In the genomic region with DNA sequence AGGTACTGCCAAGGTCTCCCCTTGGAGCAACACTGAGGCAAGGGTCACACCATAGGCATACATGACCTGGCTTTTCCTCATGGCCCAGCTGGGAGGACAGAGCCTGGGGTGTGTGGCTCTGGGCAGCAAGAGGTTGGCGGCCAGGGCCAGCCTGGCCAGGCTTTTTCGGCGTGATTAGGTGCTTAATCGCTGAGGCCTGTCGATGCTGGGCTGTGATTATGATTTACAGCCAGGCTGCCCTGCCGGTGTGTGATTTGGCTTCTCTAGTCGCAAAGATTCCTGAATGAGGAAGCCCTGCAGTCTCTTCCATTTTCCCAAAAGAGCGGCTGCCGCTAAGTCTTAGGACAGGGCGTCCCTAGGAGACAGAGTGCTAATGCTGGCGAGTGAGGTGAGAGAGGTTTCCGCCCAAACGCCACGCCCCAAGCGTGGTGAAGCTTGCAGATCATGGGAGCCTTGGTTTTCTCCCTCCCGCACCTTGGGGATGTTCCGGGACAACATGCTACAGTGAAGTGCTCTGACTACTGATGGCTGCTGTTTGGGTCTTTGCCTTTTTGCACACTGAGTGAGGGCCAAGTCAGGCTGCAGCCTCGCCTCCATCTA, we compare ENCODE assay signal across 11 mouse cellular contexts. TPM values are rescaled to one million over a fixed set of nuclear protein-coding genes. Genes with fewer than 3 reads are reported as not detected.
DNase-seq lines count a peak whose midpoint lies in the region; ATAC-seq and TF ChIP-seq lines count a peak whose summit lies in the region.
"Had no signal": no experiment of that assay in that cellular context is flagged by ENCODE, and none has a peak within 500 bp of the region (broad histone marks: within the 10 kb centered on the region; RNA-seq: fewer than 3 reads in every experiment).

No protein-coding gene starts in this region.

- no peak for TF ChIP-seq POLR2A in heart, adult 2 months (IDR thresholded peaks at IDR 0.05; ENCODE audit: insufficient read depth, low read depth, low read length)

- no peak for DNase-seq in heart, adult 2 months
- DNase-seq in R1 (ENCODE audit: low read depth, low spot score), result peak; percentile 70
- DNase-seq in forebrain, embryonic 14.5 days (ENCODE audit: low spot score), result no peak
- DNase-seq in spleen, postnatal 4 days (ENCODE audit: low spot score in 2 of 2), result no peak
- DNase-seq in layer of hippocampus, adult 2 months (ENCODE audit: low spot score in 2 of 2), result no peak
- no peak for DNase-seq in layer of hippocampus, adult 8-10 months (ENCODE audit: low spot score in 2 of 2)
- DNase-seq: gastrocnemius, postnatal 14 days; right cerebral cortex, postnatal 4 days had no signal

- no peak for TF ChIP-seq EP300 in heart, adult 2 months (IDR thresholded peaks at IDR 0.05; ENCODE audit: insufficient read depth, low read depth, low read length)

- no peak overlapping the region for H3K27ac ChIP-seq in heart, embryonic 12.5 days (ENCODE audit: poor library complexity, severe bottlenecking)
- H3K27ac ChIP-seq in heart, adult 2 months, result no peak overlapping the region
- H3K27ac ChIP-seq in forebrain, embryonic 14.5 days (ENCODE audit: low read depth, low read length), result no peak overlapping the region
- H3K27ac ChIP-seq in limb, embryonic 15.5 days, result no peak overlapping the region
- no peak overlapping the region for H3K27ac ChIP-seq in layer of hippocampus, adult 2 months

- H3K9ac ChIP-seq in heart, embryonic 12.5 days, result peak overlapping the region; percentile 48; the same call in 1 of the 2 replicates
- no peak overlapping the region for H3K9ac ChIP-seq in heart, adult 2 months (ENCODE audit: low read depth, low read length)
- H3K9ac ChIP-seq in forebrain, embryonic 14.5 days (ENCODE audit: low read length), result peak overlapping the region; percentile 45
- H3K9ac ChIP-seq in limb, embryonic 15.5 days, result no peak overlapping the region

- H3K9me3 ChIP-seq in heart, embryonic 12.5 days (replicated peaks), result 0 out of 2 replicates have a peak, but pooled peaks cover 3% of the 10 kb centered on the region
- no peaks in the 10 kb centered on the region for H3K9me3 ChIP-seq in forebrain, embryonic 14.5 days (replicated peaks; ENCODE audit: control insufficient read depth, low read length)
- no peaks in the 10 kb centered on the region for H3K9me3 ChIP-seq in limb, embryonic 15.5 days

- no peaks in the 10 kb centered on the region for H3K79me2 ChIP-seq in heart, adult 2 months (replicated peaks; ENCODE audit: control insufficient read depth, insufficient read depth, low read length)

- H3K4me2 ChIP-seq in heart, embryonic 12.5 days, result peak overlapping the region; percentile 60
- H3K4me2 ChIP-seq in forebrain, embryonic 14.5 days (ENCODE audit: low read length), result peak overlapping the region; percentile 38
- 0 out of 2 replicates have a peak overlapping the region, but pooled peaks have one; percentile 2 for H3K4me2 ChIP-seq in limb, embryonic 15.5 days

- H3K4me3 ChIP-seq in heart, embryonic 12.5 days, result peak overlapping the region; percentile 26
- no peak overlapping the region for H3K4me3 ChIP-seq in heart, adult 2 months
- H3K4me3 ChIP-seq in forebrain, embryonic 14.5 days (ENCODE audit: low read depth, low read length), result no peak overlapping the region
- H3K4me3 ChIP-seq in limb, embryonic 15.5 days, result no peak overlapping the region; the same call in 1 of the 2 replicates
- no peak overlapping the region for H3K4me3 ChIP-seq in layer of hippocampus, adult 2 months

- peaks cover 68% of the 10 kb centered on the region for H3K27me3 ChIP-seq in heart, embryonic 12.5 days (replicated peaks)
- peaks cover 5% of the 10 kb centered on the region; the same call in 1 of the 2 replicates for H3K27me3 ChIP-seq in heart, adult 2 months (ENCODE audit: control insufficient read depth, insufficient read depth, low read length)
- peaks cover 19% of the 10 kb centered on the region for H3K27me3 ChIP-seq in forebrain, embryonic 14.5 days (replicated peaks; ENCODE audit: control insufficient read depth, insufficient read depth, low read length)
- peaks cover 36% of the 10 kb centered on the region for H3K27me3 ChIP-seq in limb, embryonic 15.5 days

- intact Hi-C loops in heart, adult 2 months (cut with DNase I), result loop anchor here (10.0 kb wide), 2 partner anchors 186 to 306 kb away; no protein-coding TSS in a partner anchor

- TF ChIP-seq CTCF in heart, adult 2 months (IDR thresholded peaks at IDR 0.05), result no peak
- no peak for TF ChIP-seq CTCF in layer of hippocampus, adult 2 months (conservative IDR thresholded peaks at IDR 0.05)

- H3K4me1 ChIP-seq in heart, embryonic 12.5 days (replicated peaks), result peaks cover 23% of the 10 kb centered on the region
- H3K4me1 ChIP-seq in heart, adult 2 months (ENCODE audit: control insufficient read depth, insufficient read depth, low read length), result 0 out of 2 replicates have a peak, but pooled peaks cover 2% of the 10 kb centered on the region
- H3K4me1 ChIP-seq in forebrain, embryonic 14.5 days (ENCODE audit: control insufficient read depth, insufficient read depth, low read length), result peaks cover 12% of the 10 kb centered on the region
- H3K4me1 ChIP-seq in limb, embryonic 15.5 days, result peaks cover 29% of the 10 kb centered on the region

- ATAC-seq in heart, embryonic 12.5 days (ENCODE audit: insufficient number of reproducible peaks, low FRiP score), result no peak
- no peak for ATAC-seq in forebrain, embryonic 14.5 days
- ATAC-seq in limb, embryonic 15.5 days (ENCODE audit: insufficient number of reproducible peaks, low FRiP score, low TSS enrichment, low read depth), result no peak

- WGBS in heart, embryonic 12.5 days, result 6% methylated on average over 18 of the region's 18 CpGs
- WGBS in heart, adult 2 months, result 10% methylated on average over 18 of the region's 18 CpGs
- WGBS in forebrain, embryonic 14.5 days, result 3% methylated on average over 18 of the region's 18 CpGs
- 4% methylated on average over 18 of the region's 18 CpGs for WGBS in limb, embryonic 15.5 days

- no peaks in the 10 kb centered on the region for H3K36me3 ChIP-seq in heart, embryonic 12.5 days
- no peaks in the 10 kb centered on the region for H3K36me3 ChIP-seq in heart, adult 2 months (ENCODE audit: control insufficient read depth, insufficient read depth, low read length)
- no peaks in the 10 kb centered on the region for H3K36me3 ChIP-seq in forebrain, embryonic 14.5 days (ENCODE audit: control insufficient read depth, insufficient read depth, low read length)
- no peaks in the 10 kb centered on the region for H3K36me3 ChIP-seq in limb, embryonic 15.5 days

RNA-seq across cellular contexts. Expression of gene Vstm2l, which starts 26.2 kb away (rescaled TPM):
- polyA plus RNA-seq in heart, embryonic 12.5 days (2016; fragmentation: Nextera tagmentation; extraction: Ambion mirVana), result not detected in 2 replicates
- not detected for total RNA-seq in heart, adult 2 months (2021)
- polyA plus RNA-seq in heart, adult 2 months (2012; rRNA removed), result 0.08 TPM in 1 of 2 replicates, not detected in the other
- 4.7 and 6.8 TPM in 2 replicates for polyA plus RNA-seq in forebrain, embryonic 14.5 days (2014; fragmentation: Nextera tagmentation; extraction: Ambion mirVana)
- 0.10 TPM in 1 of 2 replicates, not detected in the other for polyA plus RNA-seq in limb, embryonic 15.5 days (2015; fragmentation: Nextera tagmentation; extraction: Ambion mirVana)
- 100 to 1,000 TPM; 110 to 112 TPM for total RNA-seq in layer of hippocampus, adult 2 months (2021)
- total RNA-seq in layer of hippocampus, adult 8-10 months (2022), result 10 to 100 TPM; 81.5 to 99.3 (median 90.0) TPM
- total RNA-seq: gastrocnemius, postnatal 14 days; monocyte, adult 5-6 weeks had no signal

Comparison
In these comparisons a context has a peak if more than half of its experiments do, and no peak if none do; other contexts are left out.
1. H3K9ac ChIP-seq: peak in heart, embryonic 12.5 days (single experiment) and forebrain, embryonic 14.5 days (single experiment); none in heart, adult 2 months (single experiment) and limb, embryonic 15.5 days (single experiment).
2. H3K4me2 ChIP-seq: peak in every context shown above with its lines; median percentile 60 in heart, embryonic 12.5 days; 38 in forebrain, embryonic 14.5 days; 2 in limb, embryonic 15.5 days.